Mouse (Mus musculus): ENCODE data around the gene Mcoln3. TPM values are rescaled to one million over a fixed set of nuclear protein-coding genes. Genes with fewer than 3 reads are reported as not detected.

Mcoln3 gene
- 0.48 TPM for polyA plus RNA-seq (2014; fragmentation: Illumina TruSeq; extraction: RNeasy Lipid Tissue Mini Kit (QIAGEN cat#74804))

DNA sequence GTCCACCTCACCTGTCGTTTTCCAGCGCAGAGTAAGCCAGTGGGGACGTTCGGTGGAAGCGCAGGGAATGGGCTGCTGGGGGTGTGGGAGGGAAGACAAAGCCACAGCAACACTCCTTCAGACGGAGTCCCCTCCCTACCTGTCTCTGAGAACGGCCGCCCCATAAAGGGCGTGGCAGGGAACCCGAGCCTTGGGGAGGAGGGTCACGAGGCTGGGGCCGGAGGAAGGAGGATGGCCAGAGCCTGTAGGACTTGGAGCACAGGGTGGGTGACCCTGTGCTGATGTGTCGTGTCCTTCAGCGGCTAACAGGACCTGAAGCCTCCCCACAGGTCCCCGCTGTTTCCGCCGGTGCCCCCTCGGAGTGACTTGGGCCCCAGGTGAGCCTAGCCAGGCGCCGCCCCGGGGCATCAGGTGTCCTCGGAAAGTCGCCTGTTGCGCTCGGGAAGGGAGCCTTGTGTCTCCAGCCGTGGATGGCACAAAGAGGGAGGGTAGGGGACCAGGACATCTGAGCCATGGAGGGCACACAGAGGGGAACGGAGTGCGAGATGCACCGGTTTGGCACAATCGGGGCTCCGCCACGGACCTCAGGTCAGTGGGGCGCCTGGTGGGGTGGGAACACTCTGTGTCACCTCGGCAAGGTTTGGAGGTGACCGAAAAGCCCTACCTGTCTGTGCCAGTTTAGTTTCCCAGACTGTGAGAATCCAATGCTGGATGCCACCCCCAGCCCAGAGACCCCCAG, at the start of gene Mcoln3:
TSS of gene Mcoln3 (plus strand) at position 193 of the 739 bp plus-strand sequence.

DNA sequence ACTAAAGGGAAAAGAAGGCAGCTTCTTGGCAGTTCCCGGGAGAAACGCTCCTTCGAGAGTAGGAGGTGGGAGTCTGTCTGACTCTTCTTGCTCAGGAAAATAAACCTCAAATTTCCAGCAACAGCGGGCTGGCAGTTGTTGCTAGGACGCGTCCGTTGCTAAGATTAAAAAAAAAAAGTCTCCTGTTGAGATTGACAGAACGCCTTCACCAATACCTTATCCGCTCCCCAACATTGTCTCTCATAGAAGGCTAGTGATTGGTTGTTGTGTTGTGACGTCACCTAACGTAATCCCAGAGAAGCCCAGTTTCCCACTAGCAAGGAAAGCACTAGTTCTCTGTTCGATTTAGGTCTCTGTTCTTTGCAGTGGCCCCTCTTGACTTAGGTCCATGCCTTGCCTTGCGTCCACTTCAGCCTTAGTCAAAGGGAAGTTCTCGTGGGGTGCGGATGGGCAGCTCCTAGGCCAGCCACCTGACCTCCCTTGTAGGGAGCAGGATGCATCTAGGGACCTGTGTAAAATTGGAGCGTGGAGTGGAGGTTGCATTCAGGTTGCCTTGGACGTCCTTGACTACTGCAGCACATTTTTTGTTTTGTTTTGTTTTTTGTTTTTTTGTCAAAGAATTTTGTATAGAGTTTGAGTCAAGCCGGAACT, 9.2 kb upstream of the Mcoln3 start, which contains the start of gene Wdr63:
TSS of gene Wdr63 (minus strand) at position 210 of the 651 bp plus-strand sequence.

DNA sequence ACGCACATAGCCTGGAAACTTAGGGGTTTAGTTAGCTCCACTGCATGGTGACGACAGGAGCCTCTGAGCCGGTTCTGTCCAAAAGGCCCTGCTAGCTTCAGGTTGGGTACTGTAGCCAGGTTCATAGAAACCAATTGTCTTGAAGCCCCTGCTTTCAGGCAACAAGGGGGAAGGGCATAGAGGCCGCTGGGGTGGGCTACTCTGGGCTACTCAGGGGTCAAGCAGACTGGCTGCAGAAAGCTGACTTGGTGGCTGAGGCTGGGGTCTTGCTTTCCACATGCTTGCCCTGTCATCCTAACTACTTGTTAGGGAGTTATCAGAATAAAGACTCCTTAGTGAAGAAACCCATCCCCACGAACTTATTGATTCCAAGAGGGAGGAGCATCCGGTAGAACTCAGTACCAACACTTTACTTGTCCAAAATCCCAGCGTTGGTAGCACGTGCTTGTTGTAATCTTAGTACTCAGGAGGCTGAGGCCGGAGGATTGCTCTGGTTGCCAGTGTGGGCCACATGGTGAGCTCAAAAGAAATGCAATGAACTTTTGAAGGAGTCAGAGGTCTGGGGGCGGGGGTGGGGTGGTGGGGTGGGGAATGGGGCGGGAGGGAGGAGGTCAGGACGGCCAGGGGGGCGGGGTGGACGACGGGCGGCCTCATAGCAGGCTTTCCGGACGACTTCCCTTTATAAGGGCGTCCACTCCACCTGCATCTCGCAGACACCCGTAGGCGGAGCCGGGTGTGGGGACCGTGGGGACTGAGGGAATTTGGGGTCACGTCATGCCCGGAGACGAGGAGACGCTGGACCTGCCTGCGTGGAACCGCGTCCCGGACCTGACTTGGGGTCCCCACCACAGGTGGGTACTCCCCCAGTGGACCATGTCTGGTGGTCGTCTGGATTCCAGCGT, 32.2 kb downstream of the Mcoln3 start, which contains the start of gene Mcoln2:
TSS of gene Mcoln2 (plus strand) at position 678 of the 902 bp plus-strand sequence.

Other genes starting within 250 kb of the Mcoln3 start
- 27.3 TPM for gene Bcl10, start 194.6 kb upstream of the Mcoln3 start, polyA plus RNA-seq (2014; fragmentation: Illumina TruSeq; extraction: RNeasy Lipid Tissue Mini Kit (QIAGEN cat#74804))
- gene 2410004B18Rik, start 179.4 kb upstream of the Mcoln3 start, polyA plus RNA-seq (2014; fragmentation: Illumina TruSeq; extraction: RNeasy Lipid Tissue Mini Kit (QIAGEN cat#74804)) = 56.9 TPM
- gene Syde2, start 129.6 kb upstream of the Mcoln3 start, polyA plus RNA-seq (2014; fragmentation: Illumina TruSeq; extraction: RNeasy Lipid Tissue Mini Kit (QIAGEN cat#74804)) = 9.1 TPM
- gene Wdr63, start 9.3 kb upstream of the Mcoln3 start, polyA plus RNA-seq (2014; fragmentation: Illumina TruSeq; extraction: RNeasy Lipid Tissue Mini Kit (QIAGEN cat#74804)) = 4.1 TPM
- 2.1 TPM for gene Mcoln2, start 32.4 kb downstream of the Mcoln3 start, polyA plus RNA-seq (2014; fragmentation: Illumina TruSeq; extraction: RNeasy Lipid Tissue Mini Kit (QIAGEN cat#74804))
- gene Lpar3, start 103.5 kb downstream of the Mcoln3 start, polyA plus RNA-seq (2014; fragmentation: Illumina TruSeq; extraction: RNeasy Lipid Tissue Mini Kit (QIAGEN cat#74804)) = 4.3 TPM

Data from ovary, adult 10 weeks (tissue).